Mouse (Mus musculus) MEL (cell line): ENCODE data around the gene Usp29.

Experiments
- CTCF ChIP-seq, 3 experiments: IDR thresholded peaks in 2 of 3; conservative IDR thresholded peaks in 1 of 3; 2 replicates each; pipeline ENCODE4 v1.5.1; 2011 to 2012; ENCODE audit warnings: low read length in 3 of 3, low read depth in 2 of 3, mild to moderate bottlenecking in 2 of 3, improper control_type of control experiment in 1 of 3, inconsistent platforms in 1 of 3, mixed read lengths in 1 of 3, moderate library complexity in 1 of 3; ENCODE audit not compliant: control insufficient read depth in 1 of 3, insufficient read depth in 1 of 3, poor library complexity in 1 of 3, severe bottlenecking in 1 of 3
- EP300 ChIP-seq, 2 experiments: IDR thresholded peaks; 2 replicates each; pipeline ENCODE4 v1.6.1; 2011; ENCODE audit warnings: improper control_type of control experiment in 2 of 2, low read length in 2 of 2, low read depth in 1 of 2, mild to moderate bottlenecking in 1 of 2
- GABPA ChIP-seq: IDR thresholded peaks from 2 replicates; pipeline ENCODE4 v1.6.1; 2012; ENCODE audit warnings: low read depth, mild to moderate bottlenecking, inconsistent platforms, low read length, improper control_type of control experiment, moderate library complexity
- GATA1 ChIP-seq: IDR thresholded peaks from 2 replicates; pipeline ENCODE4 v1.6.1; 2011; ENCODE audit warnings: low read depth, low read length, improper control_type of control experiment
- SIN3A ChIP-seq: IDR thresholded peaks from 2 replicates; pipeline ENCODE4 v1.6.1; 2012; ENCODE audit warnings: low read length, improper control_type of control experiment, inconsistent platforms
- TAL1 ChIP-seq: IDR thresholded peaks from 2 replicates; pipeline ENCODE4 v1.6.1; 2012; ENCODE audit warnings: mild to moderate bottlenecking, inconsistent platforms, low read length, moderate library complexity, mixed read lengths

DNA sequence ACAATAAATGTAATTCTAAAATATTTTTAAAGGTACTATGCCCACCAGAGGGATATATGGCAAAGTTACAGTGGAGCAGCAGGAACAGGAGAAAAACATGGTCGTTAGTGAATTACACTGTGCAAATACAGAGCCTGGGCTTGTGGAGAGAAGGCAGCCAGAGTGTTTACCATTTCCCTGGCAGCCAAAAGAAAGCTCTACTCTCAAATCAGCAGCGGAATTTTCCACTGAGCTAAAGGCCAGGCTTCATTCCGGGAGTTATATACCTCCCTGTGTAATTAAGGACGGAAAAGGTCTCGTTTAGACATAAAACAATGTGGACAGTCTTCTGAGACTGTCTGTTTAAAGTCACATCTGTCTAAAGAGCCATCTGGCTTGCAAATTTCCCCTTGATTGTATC lies 204.4 kb downstream of the Usp29 start:
- TF ChIP-seq CTCF (IDR thresholded peaks at IDR 0.05 in 2 of 3, conservative IDR thresholded peaks at IDR 0.05 in 1 of 3; ENCODE audit: control insufficient read depth in 1 of 3, insufficient read depth in 1 of 3, low read depth in 2 of 3, low read length in 3 of 3, poor library complexity in 1 of 3, severe bottlenecking in 1 of 3) (no peak), GATA1 (no peak), GABPA (no peak), SIN3A (no peak), EP300 (IDR thresholded peaks at IDR 0.05; ENCODE audit: low read depth in 1 of 2, low read length in 2 of 2) (no peak), TAL1 (no peak)
